Mouse (Mus musculus): Measurements from ENCODE around the gene Fgr.

Gene Fgr

DNA sequence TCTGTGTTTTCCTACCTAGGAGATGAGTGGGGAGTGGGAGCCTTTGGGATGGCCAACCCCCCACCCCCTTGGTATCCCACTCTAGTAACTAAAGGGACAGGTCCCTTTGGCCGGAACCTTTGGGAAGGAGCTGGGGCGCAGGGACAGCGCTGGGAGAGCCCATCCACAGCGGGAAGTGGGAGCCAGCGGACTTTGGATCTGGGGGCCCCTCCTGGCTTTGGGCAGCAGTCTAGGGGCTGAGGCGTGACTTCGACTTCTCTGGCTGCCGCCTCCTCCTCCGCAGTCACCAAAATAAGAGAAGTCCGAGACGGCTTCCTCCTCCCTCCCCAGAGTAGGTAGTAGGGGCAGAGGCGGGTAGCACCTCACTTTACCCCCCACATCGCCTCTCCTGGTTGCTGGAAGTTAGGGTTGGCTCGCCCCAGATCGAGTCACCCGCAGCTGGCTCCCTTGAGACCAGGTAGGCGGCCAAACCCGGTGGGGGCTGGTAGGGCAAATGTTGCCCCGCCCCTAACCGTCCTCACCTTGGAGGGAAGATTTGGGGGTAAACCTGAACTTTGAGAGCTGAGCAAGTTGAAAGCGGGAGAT is at the start of gene Fgr:
Gene Fgr, plus strand, starts transcription at position 282 of the 585 bp plus-strand sequence.
- in situ Hi-C loops (cut with MboI; ENCODE audit: low sequenced_read_pairs) = no loop called here

DNA sequence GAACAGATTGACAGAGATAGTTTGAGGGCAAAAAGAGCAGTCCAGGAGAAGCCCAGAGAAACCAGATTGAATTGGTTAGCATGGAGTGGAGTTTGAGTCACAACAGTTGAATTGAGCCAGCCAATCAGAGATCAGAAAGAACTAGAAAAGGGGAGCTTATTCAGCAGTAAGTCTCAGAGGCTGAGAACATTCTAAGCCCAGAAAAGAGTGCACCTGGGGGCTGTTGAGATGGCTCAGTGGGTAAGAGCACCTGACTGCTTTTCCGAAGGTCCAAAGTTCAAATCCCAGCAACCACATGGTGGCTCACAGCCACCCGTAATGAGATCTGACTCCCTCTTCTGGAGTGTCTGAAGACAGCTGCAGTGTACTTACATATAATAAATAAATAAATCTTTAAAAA is 47.4 kb upstream of the Fgr start:
- in situ Hi-C loops (cut with MboI; ENCODE audit: low sequenced_read_pairs) = loop anchor here (10.0 kb wide), 1 partner anchor 152 kb away; no protein-coding TSS in a partner anchor

DNA sequence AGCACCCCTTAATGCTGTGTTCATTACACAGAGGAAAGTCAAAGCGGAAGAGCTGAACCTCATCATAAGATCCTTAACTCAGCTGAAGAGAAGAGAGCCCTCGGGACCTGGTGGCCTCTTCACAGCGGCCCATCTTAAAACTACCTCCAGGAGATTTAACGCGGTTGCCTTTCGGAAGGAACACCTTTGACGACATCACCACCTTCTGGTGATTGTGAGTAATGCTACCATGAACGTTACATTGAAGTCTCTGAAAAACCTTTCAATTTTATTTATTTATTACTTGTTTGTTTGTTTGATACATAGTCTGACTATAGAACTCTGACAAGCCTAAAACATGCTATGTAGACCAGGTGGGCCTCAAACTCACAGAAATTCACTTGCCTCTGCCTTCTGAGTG is 43.1 kb upstream of the Fgr start:
- in situ Hi-C loops (cut with MboI; ENCODE audit: low sequenced_read_pairs) = no loop called here

DNA sequence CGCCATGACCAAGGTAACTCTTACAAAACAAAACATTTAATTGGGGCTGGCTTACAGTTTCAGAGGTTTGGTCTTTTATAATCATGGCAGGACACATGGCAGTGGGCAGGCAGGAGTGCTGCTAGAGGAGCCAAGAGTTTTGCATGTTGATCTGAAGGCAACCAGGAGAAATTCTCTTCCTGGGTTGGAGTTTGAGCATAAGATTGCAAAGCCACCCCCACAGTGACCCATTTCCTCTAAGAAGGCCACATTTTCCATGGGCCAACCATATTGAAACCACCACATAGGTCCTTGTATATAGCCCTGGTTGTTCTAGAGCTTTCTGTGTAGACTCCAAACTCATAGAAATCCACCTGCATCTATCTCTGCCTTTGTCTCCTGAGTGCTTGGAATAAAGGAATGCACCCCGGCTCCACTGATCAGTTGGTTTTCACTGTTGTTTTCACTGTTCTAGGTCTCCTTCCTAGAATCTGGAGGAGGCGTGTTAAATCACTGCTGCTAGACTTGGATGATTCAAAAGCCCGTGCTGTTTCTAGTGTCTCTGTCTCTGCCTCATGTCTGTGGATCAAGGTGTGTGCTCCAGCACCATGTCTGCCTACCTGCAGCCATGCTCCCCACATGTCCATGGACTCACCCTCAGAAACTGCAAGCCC is 41.0 kb upstream of the Fgr start:
- in situ Hi-C loops (cut with MboI; ENCODE audit: low sequenced_read_pairs) = no loop called here

DNA sequence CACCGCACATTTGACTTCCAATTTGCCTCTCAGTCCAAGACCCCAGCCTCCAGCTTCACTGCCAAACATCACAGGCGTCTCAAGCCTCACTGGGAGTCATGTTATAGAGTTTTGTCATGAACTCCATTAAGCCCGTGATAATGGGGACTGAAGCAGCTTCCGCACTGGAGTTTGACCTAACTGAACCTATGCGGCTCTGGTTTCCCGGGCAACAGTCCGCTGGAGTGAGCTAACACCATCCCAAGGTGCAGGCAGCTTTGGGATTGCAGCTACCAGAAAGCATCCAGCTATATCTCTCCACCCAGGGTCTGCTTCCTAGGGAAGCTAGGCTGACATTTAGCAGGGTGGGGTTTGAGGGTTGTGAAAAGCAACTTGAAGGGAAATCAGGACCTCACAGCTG is 39.3 kb upstream of the Fgr start:
- in situ Hi-C loops (cut with MboI; ENCODE audit: low sequenced_read_pairs) = no loop called here

DNA sequence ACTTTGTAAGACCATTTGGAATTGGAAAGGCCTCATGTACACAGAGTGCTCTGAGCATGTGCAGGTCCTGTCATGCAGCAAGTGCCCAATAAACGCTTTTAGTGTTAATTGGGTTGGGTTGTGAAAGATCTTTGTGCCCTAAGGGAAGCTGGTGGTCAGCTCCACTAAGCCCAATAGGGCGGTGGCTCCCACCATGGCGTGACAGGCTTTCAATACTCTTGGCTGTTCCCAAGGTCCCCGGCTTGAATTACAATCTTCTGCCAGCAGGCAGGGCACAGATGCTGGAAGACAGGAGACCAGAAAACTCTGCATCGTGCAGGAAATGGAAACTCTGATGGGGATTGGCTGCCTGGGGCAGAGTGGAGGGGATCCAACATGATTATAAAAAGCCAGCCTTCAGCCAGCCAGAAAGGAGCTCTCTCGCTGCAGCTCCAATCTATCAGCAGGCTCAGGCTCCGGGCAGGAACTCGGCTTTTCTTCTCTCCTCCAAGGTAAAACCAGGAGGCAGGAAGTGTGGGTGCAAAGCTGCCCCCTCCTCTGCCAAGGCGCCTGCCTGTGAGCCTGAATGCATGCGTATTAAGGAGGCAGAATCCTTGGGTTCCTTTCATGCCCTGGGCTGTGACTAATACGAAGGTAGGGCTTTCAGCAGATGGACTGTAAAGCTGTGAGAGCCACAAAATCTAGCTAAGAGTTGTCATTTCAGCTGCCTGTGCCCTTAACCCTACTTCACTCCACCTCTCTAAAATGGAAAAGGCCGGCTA is 35.5 kb upstream of the Fgr start:
- in situ Hi-C loops (cut with MboI; ENCODE audit: low sequenced_read_pairs) = no loop called here

- in situ Hi-C loops (cut with MboI; ENCODE audit: low sequenced_read_pairs) = no loop called here
Measured at GRCm38 (mm10) chr4:132939421-132940127, 34.3 kb upstream of the Fgr start.

- in situ Hi-C loops (cut with MboI; ENCODE audit: low sequenced_read_pairs) = no loop called here
Measured at GRCm38 (mm10) chr4:132941012-132941729, 32.7 kb upstream of the Fgr start.

DNA sequence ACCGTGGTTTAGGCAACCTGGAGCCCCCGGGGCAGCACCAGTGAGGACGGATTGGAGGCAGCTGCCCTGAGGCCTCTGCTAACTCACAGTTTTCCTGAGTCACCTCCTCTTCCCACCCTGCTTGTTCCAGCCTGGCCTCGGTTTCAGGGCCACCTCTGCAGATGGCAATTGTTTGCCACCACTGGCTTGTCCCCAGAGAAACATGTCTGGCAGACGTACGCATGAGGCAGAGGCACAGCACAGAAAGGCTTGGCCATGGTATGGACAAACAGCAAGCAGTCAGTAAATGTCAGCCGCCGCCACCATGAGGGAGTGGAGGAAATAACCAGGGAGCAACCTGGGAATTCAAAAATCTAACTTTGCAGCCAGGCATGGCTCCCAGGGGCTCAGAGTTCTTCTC is 30.8 kb upstream of the Fgr start:
- in situ Hi-C loops (cut with MboI; ENCODE audit: low sequenced_read_pairs) = no loop called here

DNA sequence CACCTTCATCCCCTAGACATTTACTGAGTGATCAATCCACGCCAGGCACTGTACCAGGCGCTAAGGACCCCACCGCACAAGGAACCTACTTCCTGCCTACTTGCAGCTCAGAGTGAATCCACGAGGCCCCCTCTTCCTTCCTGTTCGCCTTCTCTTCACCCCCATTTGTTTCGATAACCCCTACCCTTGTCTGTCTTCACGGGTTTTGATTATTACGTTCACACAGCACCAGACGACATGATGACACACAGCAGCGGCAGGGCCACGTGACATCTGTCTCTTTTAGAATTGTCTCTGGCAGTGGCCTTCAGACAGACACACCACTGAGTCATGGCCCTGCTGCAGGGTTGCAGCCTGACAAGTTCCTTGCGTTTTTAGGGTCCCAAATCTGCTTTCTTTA is 29.8 kb upstream of the Fgr start:
- in situ Hi-C loops (cut with MboI; ENCODE audit: low sequenced_read_pairs) = no loop called here

DNA sequence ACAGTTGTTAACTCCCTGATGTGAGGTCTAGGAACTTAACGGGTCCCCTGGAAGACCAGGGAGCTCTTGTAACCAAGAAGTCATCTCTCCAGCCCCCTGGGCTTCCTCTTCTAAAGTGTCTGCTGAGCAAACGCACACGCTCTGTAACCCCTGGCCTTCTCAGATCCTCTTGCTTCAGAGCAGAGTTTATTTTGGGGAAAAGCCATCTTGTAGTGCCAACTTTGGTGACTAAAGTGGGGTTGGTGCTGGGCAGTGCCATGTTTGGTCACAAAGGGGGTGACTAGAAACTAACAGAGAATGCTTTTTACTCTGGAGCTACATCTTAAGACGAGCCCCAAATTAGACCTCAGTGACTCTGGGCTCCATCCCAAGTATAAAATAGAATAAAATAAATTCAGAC is 29.1 kb upstream of the Fgr start:
- in situ Hi-C loops (cut with MboI; ENCODE audit: low sequenced_read_pairs) = no loop called here

GRCm38 (mm10) chr4:132945261-132946046 is 28.4 kb upstream of the Fgr start:
- in situ Hi-C loops (cut with MboI; ENCODE audit: low sequenced_read_pairs) = no loop called here

- in situ Hi-C loops (cut with MboI; ENCODE audit: low sequenced_read_pairs) = no loop called here
Measured at GRCm38 (mm10) chr4:132946047-132947001, 27.6 kb upstream of the Fgr start.

DNA sequence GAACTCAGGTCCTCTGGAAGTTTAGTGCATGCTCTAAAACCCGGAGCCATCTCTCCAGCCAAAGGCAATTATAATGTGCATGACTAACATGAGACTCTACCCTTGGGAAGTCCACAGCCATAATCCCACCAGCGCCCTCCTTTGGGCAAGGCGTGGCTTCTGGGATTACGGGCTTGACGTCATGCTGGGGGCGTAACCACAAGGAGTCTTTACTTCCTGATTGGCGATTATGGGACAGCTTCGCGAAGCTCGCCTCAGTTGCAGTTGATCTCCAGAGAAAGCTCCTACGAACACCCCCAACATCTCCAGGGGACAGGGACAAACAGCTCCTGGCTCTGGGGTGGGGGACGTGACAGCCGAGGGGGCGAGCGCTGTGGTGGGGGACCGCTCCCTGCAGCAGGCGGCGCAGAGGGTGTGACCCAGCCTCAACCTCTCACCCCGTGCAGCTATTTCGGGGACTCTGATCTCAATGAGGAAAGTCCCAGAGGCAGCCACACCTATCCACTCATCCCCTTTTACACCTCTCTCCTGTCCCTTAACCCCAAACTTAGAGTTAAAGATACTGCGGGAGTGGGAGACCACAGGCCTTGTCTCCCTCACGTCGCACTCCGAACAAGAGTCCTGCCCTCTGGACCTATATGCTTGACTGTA is 23.9 kb upstream of the Fgr start:
- in situ Hi-C loops (cut with MboI; ENCODE audit: low sequenced_read_pairs) = loop anchor here (5.0 kb wide), 1 partner anchor 42 kb away; no protein-coding TSS in a partner anchor

- in situ Hi-C loops (cut with MboI; ENCODE audit: low sequenced_read_pairs) = loop anchor here (5.0 kb wide), 1 partner anchor 41 kb away; no protein-coding TSS in a partner anchor
Measured at GRCm38 (mm10) chr4:132950999-132951398, 22.9 kb upstream of the Fgr start.

- in situ Hi-C loops (cut with MboI; ENCODE audit: low sequenced_read_pairs) = loop anchor here (5.0 kb wide), 1 partner anchor 38 kb away; no protein-coding TSS in a partner anchor
Measured at GRCm38 (mm10) chr4:132954530-132955394, 19.1 kb upstream of the Fgr start.

DNA sequence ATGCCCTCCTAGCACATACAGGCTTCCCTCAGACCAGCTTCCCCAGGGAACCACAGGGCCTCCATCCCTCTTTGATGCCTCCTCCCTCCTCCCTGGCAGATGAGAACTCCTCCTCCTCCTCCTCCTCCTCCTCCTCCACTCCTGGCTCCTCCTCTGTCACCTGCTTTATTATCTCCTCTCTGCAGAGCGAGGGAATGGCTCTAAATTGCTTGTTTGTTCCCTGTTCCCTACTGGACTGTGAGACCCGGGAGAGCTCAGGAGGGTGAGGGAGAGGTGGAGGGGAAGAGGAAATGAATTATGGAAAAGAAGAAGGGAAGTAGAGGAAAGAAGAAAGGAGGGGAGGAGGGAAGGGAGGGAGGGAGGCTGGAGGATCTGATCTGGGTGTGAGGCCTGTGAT is 18.5 kb upstream of the Fgr start:
- in situ Hi-C loops (cut with MboI; ENCODE audit: low sequenced_read_pairs) = no loop called here

All from CH12F3 (cell line).